Comparison of ENCODE assay signal across 14 mouse cellular contexts in the genomic region with DNA sequence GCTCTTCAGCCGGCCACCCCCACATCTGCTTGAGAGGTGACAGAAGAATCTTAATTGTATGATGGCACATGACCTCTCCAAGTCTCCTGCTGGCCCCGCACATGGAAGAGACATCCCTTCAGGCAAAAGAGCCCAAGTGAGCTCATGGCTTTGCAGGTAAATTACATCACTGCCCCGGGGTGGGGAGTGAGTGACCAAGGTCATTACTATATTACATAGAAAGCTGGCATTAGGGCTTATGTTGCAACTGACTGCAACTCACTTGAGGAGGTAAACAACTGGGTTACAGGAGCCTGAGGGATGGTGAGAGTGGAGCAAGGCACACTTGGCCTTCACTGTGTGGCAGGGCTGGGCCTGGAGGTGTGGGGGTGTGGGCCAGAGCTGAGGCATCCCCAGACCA. TPM values are rescaled to one million over a fixed set of nuclear protein-coding genes. Genes with fewer than 3 reads are reported as not detected.
DNase-seq lines count a peak whose midpoint lies in the region; ATAC-seq and TF ChIP-seq lines count a peak whose summit lies in the region.
"Had no signal": no experiment of that assay in that cellular context is flagged by ENCODE, and none has a peak within 500 bp of the region (broad histone marks: within the 10 kb centered on the region; RNA-seq: fewer than 3 reads in every experiment).

No protein-coding gene starts in this region.

- TF ChIP-seq CTCF in kidney, adult 2 months (conservative IDR thresholded peaks at IDR 0.05; ENCODE audit: insufficient read depth, insufficient read length, low read depth, low read length): no peak

- H3ac ChIP-seq in myocyte (ENCODE audit: control insufficient read depth, insufficient read length): no peak overlapping the region

- peaks cover 84% of the 10 kb centered on the region for H3K36me3 ChIP-seq in heart, embryonic 10.5 days
- peaks cover 8% of the 10 kb centered on the region for H3K36me3 ChIP-seq in myocyte (ENCODE audit: control insufficient read depth, insufficient read depth)
- H3K36me3 ChIP-seq in kidney, adult 2 months (ENCODE audit: control insufficient read depth, insufficient read depth, low read length): no peaks in the 10 kb centered on the region; the same call in 1 of the 2 replicates

- H3K27ac ChIP-seq in heart, embryonic 10.5 days: 0 out of 2 replicates have a peak overlapping the region, but pooled peaks have one; percentile 22
- H3K27ac ChIP-seq in kidney, adult 2 months (ENCODE audit: insufficient read depth, low read depth, low read length): no peak overlapping the region
- H3K27ac ChIP-seq: embryonic facial prominence, embryonic 13.5 days; embryonic facial prominence, embryonic 15.5 days; forebrain, embryonic 13.5 days; forebrain, embryonic 15.5 days had no signal

- no peaks in the 10 kb centered on the region for H3K79me2 ChIP-seq in myocyte (ENCODE audit: control insufficient read depth, insufficient read depth)

- H3K4me2 ChIP-seq in myocyte (ENCODE audit: low read depth): no peak overlapping the region
- H3K4me2 ChIP-seq: embryonic facial prominence, embryonic 13.5 days; embryonic facial prominence, embryonic 15.5 days; forebrain, embryonic 13.5 days; forebrain, embryonic 15.5 days had no signal

- ATAC-seq in megakaryocyte progenitor cell, adult 5-6 weeks (replicated peaks; ENCODE audit: poor library complexity): no peak
- ATAC-seq: forebrain, embryonic 15.5 days had no signal

- no peaks in the 10 kb centered on the region for H3K9me3 ChIP-seq in heart, embryonic 10.5 days
- H3K9me3 ChIP-seq: embryonic facial prominence, embryonic 13.5 days; embryonic facial prominence, embryonic 15.5 days; forebrain, embryonic 13.5 days; forebrain, embryonic 15.5 days had no signal

- no peak for DNase-seq in heart, embryonic 10.5 days (ENCODE audit: low spot score)
- no peak for DNase-seq in heart, adult 8-10 months (ENCODE audit: low spot score)
- DNase-seq in MN1 (ENCODE audit: low spot score): peak; percentile 83
- DNase-seq in fat pad, adult 2 months (ENCODE audit: extremely low read depth, low read depth, low spot score): peak; percentile 57
- DNase-seq in kidney, adult 2 months: no peak
- DNase-seq: adrenal gland, adult 8-10 months had no signal

- peaks cover 31% of the 10 kb centered on the region for H3K4me1 ChIP-seq in heart, embryonic 10.5 days
- H3K4me1 ChIP-seq in kidney, adult 2 months (ENCODE audit: control insufficient read depth, insufficient read depth, low read length): no peaks in the 10 kb centered on the region
- H3K4me1 ChIP-seq: embryonic facial prominence, embryonic 13.5 days; embryonic facial prominence, embryonic 15.5 days; forebrain, embryonic 13.5 days; forebrain, embryonic 15.5 days had no signal

- no peak for TF ChIP-seq POLR2A in myocyte (IDR thresholded peaks at IDR 0.05; ENCODE audit: insufficient read length, low read depth)
- TF ChIP-seq POLR2A in kidney, adult 2 months (IDR thresholded peaks at IDR 0.05; ENCODE audit: low read depth, low read length): no peak

- no peak overlapping the region for H3K4me3 ChIP-seq in heart, embryonic 10.5 days
- no peak overlapping the region for H3K4me3 ChIP-seq in myocyte
- no peak overlapping the region for H3K4me3 ChIP-seq in kidney, adult 2 months (ENCODE audit: insufficient read depth, low read depth, low read length)
- H3K4me3 ChIP-seq: embryonic facial prominence, embryonic 13.5 days; embryonic facial prominence, embryonic 15.5 days; erythroblast, embryonic 14.5 days; forebrain, embryonic 13.5 days; forebrain, embryonic 15.5 days had no signal

- 77% methylated on average over 3 of the region's 3 CpGs for WGBS in heart, embryonic 10.5 days
- WGBS in kidney, adult 2 months: 85% methylated on average over 3 of the region's 3 CpGs

- no peaks in the 10 kb centered on the region for H3K27me3 ChIP-seq in heart, embryonic 10.5 days (ENCODE audit: insufficient read depth, poor library complexity, severe bottlenecking)
- no peaks in the 10 kb centered on the region for H3K27me3 ChIP-seq in myocyte (ENCODE audit: control insufficient read depth, insufficient read depth, insufficient read length)
- H3K27me3 ChIP-seq in kidney, adult 2 months (replicated peaks; ENCODE audit: control insufficient read depth, insufficient read depth, low read length): no peaks in the 10 kb centered on the region
- H3K27me3 ChIP-seq: embryonic facial prominence, embryonic 13.5 days; embryonic facial prominence, embryonic 15.5 days; forebrain, embryonic 13.5 days; forebrain, embryonic 15.5 days; Patski had no signal

TF ChIP-seq in myocyte, 11 proteins besides CTCF, POLR2A, EP300 and RAD21:
- TF ChIP-seq CEBPB (IDR thresholded peaks at IDR 0.05; ENCODE audit: insufficient read depth, poor library complexity, severe bottlenecking): peak; percentile 78; the same call in 1 of the 2 replicates
- TF ChIP-seq MYOG (IDR thresholded peaks at IDR 0.05; ENCODE audit: control insufficient read depth in 1 of 3, insufficient read depth in 1 of 3, insufficient read length in 2 of 3, low read depth in 2 of 3): no peak

RNA-seq across cellular contexts. Expression of a gene that starts 26.0 kb away (rescaled TPM):
- 1,153 and 1,643 TPM in 2 replicates for polyA plus RNA-seq in heart, embryonic 10.5 days (2016; fragmentation: Nextera tagmentation; extraction: Ambion mirVana)
- 100 to 1,000 TPM; 188 to 354 (median 218) TPM for total RNA-seq in heart, adult 8-10 months (2022)
- polyA plus RNA-seq in myocyte (2012; fragmentation: generic; extraction: Trizol): 9.4 TPM
- total RNA-seq in megakaryocyte progenitor cell, adult 5-6 weeks (2015): 29.9 and 42.3 TPM in 2 replicates
- 3.2 TPM in 2 replicates for total RNA-seq in megakaryocyte progenitor cell, adult 5-6 weeks (2017)
- polyA plus RNA-seq in kidney, adult 2 months (2012; rRNA removed): 28,844 and 31,623 TPM in 2 replicates

RNA-seq across cellular contexts. Expression of a gene that starts 34.5 kb away (rescaled TPM):
- 22.7 and 23.7 TPM in 2 replicates for polyA plus RNA-seq in heart, embryonic 10.5 days (2016; fragmentation: Nextera tagmentation; extraction: Ambion mirVana)
- 10 to 100 TPM; 30.7 to 41.6 (median 35.2) TPM for total RNA-seq in heart, adult 8-10 months (2022)
- 34.5 TPM for polyA plus RNA-seq in myocyte (2012; fragmentation: generic; extraction: Trizol)
- total RNA-seq in megakaryocyte progenitor cell, adult 5-6 weeks (2015): 27.6 and 31.8 TPM in 2 replicates
- 33.8 and 38.6 TPM in 2 replicates for total RNA-seq in megakaryocyte progenitor cell, adult 5-6 weeks (2017)
- 19.1 and 20.6 TPM in 2 replicates for polyA plus RNA-seq in kidney, adult 2 months (2012; rRNA removed)

Comparison
In these comparisons a context has a peak if more than half of its experiments do, and no peak if none do; other contexts are left out.
1. DNase-seq: peak in MN1 (single experiment) and fat pad, adult 2 months (single experiment); none in heart, embryonic 10.5 days (single experiment), heart, adult 8-10 months (single experiment) and kidney, adult 2 months (single experiment).
2. RNA of a gene that starts 26.0 kb away (polyA plus RNA-seq): 28,844 to 31,623 TPM in kidney, adult 2 months and 1,153 to 1,643 TPM in heart, embryonic 10.5 days; 9.4 TPM in myocyte (single experiment); every median in the first group is over 100 times any median in the second.